Mouse (Mus musculus): ENCODE measurements around the gene Tmem222.
A peak's percentile ranks its signal among the peaks of the same experiment; 100 is the strongest.

The Tmem222 gene

DNA sequence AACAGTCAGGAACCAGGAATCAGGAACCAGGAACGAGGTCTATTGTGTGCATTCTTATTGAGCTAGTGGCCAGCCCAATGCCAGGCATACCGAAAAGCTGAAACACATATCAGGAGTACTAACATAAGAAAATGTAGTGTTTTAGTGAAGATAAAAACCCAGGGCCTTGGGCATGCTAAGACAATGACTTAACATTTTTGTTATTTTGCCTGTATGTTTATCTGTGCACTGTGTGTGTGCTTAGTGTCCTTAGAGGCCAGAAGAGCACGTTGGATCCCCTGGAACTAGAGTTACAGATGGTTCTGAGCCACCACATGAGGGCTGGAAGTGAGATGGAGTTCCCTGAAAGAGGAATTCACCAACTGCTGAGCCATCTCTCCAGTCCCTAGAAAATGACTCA lies 7.7 kb upstream of the Tmem222 start:
- DNase-seq (ENCODE audit: low read depth), result peak; percentile 55

DNA sequence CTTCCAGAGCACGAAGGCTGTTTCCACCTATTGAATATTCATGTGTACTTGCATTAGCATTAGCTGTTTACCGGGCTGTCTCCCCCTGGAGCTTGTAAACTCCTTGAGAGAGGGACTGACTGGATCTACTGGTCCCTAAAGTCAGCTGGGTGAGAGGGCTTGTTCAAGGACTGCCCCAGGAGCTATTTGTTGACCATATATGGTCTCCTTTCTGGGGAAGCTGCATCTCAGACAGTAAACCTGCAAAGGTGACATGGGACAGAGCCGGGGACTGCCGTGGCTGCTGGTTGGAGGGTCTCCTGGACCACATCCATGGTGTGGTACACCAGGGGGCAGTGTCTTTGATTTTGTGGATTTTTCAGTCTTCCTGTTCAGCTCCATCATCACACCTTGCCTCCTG lies 5.1 kb upstream of the Tmem222 start:
- no peak for DNase-seq (ENCODE audit: low read depth)

DNA sequence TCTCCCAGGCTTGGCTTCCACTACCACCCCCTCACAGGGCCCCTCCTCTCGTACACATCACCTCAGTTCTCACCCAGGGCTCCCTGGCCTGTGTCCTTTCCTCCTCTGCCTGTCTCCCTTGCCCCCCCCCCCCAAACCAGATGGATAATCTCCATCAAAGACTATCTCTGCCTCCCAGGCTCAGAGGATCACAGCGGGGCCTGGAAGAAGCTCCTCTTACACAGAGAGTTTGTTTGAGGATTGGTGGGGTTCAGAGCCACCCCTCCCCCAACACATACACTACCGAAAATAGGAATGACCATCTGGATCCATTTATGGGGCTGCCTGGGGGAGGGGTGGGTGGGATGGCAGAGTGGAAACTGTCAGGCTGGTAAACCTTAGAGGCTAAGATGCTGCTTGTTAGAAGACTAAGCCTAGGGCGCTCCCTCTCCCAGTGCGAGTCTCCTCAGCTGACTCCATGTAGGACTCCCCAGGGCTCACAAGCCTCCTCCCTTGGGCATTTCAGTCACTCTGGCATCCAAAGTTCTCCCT lies 4.4 kb upstream of the Tmem222 start:
- no peak for DNase-seq (ENCODE audit: low read depth)

DNA sequence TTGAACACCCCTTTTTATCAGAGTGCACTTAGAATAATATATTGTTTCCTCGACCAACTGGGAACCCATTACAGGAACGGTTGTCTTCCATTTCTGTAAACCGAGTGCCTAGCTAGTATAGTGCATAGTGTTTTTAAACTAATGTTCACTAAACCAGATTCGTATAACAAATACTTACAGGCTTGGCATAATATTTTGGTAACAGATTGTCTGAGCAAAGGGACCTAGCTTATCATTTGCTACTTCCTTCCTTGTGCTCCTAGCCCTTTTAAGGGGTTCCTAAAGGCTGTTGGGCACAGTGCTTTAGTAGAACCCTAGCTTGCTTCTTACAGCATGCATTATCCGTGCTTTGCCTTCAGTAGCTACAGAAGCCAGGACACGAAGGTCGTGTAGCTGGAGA lies 3.9 kb upstream of the Tmem222 start:
- no peak for DNase-seq (ENCODE audit: low read depth)

DNA sequence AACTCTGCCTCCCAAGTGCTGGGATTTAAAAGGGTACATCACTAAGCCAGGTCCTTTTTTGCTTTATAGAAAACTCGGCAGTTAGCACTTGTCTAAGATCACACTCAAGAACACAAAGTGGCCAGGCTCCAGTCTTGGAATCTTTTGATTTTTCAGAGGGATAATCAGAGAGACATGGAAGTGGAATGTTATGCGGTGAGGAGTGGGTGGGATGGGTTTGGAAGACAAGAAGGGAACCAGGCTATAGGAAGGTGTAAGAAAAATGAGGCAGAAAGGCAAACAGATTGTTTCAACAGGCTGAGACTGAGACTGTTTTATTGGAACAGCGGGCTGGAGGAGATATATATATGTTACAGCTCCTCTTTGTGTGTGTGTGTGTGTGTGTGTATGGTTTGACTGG lies 890 bp upstream of the Tmem222 start:
- no peak for DNase-seq (ENCODE audit: low read depth)

DNA sequence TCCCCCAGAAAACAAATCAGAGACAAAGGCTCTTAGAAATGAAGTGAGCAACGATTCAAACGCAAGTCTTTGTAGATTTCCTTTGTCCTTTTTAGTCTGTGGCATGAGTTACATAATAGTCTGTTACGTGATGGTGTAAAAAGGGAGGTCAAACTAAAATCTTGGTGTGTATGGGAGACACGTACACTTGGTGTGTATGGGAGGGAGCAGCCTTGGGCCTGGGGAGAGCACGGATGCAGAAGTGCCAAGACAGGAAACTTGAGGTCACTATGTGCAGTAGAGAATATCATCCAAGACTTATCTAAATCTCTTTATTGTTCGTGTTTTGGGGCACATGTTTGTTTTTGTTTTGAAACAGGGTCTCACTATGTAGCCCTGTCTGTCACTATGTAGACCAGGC lies 475 bp upstream of the Tmem222 start:
- no peak for DNase-seq (ENCODE audit: low read depth)

DNA sequence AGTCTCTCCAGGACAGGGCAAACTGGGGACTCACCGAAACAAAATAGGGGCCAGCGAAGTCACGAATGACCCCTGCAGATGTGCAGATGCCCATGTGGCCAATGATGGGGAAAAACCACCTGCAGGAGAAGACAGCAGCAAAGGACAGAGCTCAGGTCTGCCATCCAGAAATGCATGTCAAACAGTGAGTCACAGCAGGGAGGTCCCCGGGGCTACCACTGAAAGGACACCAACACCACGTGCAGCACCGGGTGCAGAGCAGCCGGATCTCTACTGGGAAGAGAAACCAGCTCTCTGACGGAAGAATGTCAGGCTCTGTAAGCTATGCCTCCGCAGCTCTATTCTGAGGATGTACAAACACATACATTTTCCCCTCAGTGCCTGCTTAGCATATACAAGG lies 6.7 kb downstream of the Tmem222 start:
- no peak for DNase-seq (ENCODE audit: low read depth)

DNA sequence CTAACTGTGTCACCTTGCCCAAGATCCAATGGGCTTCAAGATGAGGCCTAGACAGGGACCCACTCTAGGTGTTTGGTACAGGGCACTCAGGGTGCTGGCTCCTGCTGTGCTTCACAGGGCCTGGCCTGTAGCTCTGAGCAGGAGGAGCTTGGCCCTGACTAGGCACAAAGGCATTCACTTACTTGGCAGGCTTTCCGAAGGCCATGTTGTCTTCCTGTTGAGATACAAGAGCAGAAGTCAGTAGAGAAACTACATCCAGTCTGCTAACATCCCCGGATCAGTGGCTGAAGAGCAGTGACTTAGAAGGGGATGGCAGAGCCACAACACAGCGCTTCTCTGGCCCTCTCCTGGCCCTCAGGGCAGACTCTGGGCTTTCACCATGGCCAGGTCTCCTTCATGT lies 8.0 kb downstream of the Tmem222 start:
- no peak for DNase-seq (ENCODE audit: low read depth)

DNA sequence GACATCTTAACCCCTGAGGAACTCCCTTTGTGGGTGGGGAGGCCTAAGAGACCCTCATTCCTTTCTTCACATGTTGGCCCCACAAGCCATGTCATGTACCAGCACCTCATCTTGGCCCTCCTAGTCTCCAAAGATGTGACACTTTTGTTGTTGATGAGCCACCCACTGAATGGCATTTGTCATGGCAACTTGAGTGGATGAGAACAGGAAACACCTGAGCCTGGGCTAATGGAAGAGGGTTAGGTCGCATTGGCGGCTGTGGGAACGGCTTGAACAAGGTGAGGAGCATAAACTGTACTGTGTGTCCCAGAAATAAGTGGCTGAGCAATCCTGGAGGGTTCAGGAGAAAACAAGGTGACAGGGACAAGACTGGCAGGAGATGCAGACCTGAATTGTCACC lies 8.7 kb downstream of the Tmem222 start:
- no peak for DNase-seq (ENCODE audit: low read depth)

DNA sequence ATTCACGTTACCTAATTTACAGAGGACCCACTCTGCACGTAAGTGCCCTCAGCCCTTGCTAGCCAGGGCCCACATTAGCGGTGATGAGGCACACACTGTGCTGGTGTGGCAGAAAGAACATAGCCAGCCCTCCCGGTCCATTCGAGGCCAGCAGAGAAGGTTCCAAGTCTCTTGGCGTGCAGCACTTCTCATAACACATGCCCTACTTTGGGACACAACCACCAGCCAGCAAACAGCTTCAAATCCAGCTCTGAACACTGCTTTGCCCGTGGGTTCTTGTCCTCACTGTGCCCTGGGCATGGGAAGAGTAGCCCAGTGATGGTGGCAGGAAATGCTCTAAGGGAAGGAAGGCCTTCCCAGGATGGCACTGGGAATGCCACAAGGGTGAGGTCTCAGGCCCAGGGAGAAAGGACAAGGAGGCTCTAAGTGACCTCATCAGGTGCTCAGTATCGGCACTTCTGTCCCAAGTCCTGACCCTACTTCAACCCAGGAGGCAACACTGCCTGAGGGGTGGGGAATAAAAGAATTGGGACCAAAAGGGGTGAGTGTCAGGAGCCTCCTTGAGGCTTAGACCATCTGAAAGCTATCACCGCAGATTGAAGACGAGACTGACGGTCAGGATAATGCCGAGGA lies 11.2 kb downstream of the Tmem222 start:
- DNase-seq (ENCODE audit: low read depth), result no peak

DNA sequence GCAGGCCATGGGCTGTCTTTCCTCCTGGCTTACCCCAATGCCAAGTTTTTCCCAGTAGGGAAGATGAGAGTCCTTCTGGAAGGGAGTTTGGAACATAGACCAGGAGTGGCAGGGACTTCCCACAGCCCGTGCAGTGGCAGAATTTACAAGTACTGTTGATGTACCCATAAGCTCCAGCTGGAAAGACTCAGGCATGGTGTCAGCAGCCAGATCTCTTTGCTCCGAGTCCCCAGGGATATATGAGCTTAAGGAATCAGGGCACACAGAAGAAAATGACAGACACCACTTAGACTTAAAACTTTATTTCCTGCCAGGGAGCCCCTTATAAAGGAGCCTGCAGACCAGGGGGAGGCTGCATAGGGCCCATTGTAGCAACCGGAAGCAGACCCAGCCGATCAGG lies 11.8 kb downstream of the Tmem222 start:
- no peak for DNase-seq (ENCODE audit: low read depth)

DNA sequence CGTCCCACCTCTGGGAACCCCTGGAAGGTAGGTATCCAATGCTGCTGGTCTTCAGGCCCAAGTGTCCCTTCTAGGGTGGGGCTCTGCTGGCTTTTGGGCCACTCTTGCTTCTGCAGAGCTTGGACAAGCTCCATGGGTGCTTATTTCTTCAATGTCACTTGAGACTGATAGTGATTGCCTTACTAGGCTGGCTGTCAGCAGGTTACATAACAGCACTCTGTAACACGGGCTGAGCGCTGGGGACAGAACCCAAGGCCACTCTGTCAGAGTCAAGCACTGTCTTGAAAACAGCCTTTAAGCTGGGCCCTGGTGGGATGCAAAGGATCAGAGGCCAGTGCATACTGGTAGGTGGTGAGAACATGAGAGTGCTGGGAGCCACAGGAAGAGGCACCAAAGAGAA lies 12.3 kb downstream of the Tmem222 start:
- no peak for DNase-seq (ENCODE audit: low read depth)

DNA sequence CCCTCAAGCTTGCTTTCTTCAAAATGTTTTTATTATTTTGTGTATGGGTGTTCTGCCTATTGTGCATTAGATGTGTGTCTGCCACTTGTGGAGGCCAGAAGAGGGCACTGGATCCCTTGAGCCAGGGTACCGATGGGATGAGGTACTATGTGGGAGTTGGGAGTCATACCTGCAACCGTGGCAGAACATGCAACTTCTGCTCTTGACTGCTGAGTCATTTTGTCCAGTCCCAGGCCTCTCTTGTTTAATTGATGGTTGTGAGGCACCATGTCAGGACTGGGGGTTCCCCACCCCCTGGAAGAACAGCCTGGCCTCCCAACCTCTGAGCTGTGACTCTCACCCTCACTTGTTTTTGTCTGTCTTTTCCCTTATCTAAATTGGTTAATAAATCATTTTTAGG lies 13.0 kb downstream of the Tmem222 start:
- DNase-seq (ENCODE audit: low read depth), result no peak

DNA sequence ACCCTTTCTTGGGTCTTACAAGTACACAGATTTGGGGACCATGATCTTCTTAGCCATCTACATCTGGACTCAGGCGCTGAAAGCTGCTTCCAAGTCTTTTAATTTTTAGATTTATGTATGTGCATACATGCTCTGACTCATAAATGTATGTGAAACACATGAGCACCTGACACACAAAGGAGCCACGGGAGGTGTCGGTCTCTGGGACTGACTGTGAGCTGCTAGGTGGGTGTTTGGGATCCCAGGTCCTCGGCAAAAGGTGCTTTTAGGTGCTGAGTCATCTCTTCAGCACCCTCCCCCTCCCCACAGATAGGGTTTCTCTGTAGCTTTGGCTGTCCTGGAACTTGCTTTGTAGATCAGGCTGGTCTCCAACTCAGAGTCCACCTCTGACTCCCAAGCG lies 13.8 kb downstream of the Tmem222 start:
- no peak for DNase-seq (ENCODE audit: low read depth)

DNA sequence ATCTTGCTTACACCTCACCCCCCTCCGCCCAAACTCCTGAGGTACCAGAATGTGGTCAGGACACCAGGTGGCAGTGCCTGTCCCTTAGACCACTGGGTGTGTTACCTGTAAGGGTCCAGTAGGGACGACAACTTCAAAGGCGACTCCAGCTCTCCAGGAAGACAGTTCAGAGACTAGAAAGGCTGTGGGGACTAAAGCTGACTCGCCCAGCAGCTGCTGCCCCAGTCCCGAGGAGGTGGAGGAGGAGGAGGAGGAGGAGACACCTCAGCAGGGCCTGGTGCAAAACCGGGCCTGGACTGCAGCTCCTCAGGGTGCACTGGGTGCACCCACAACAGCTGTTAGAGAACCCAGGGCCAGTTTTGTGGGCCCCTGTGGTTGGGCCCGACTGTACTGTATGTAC lies 14.7 kb downstream of the Tmem222 start, which contains the start of gene Sytl1:
Gene Sytl1, minus strand, starts transcription at position 232 of the 400 bp plus-strand sequence.
- DNase-seq (ENCODE audit: low read depth), result no peak

DNA sequence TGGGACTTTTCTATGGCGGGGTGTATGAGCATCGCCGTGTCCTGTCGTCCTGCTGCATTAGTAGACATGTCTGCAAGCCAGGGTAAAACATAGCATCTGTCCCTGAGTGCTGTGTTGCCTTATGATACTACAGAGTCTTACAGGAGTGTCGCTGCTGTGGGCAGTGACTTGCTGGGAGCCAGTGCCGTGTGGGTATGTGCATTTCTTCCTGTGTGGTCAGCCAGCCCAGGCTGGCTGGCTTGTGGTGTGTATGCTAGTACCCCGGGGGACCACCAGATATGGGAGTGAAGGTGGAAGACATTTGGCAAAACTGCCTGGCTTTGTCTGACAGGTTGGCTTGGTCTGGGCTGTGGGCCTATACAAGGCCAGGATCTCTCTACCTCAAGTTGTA lies 15.2 kb downstream of the Tmem222 start:
- no peak for DNase-seq (ENCODE audit: low read depth)

DNA sequence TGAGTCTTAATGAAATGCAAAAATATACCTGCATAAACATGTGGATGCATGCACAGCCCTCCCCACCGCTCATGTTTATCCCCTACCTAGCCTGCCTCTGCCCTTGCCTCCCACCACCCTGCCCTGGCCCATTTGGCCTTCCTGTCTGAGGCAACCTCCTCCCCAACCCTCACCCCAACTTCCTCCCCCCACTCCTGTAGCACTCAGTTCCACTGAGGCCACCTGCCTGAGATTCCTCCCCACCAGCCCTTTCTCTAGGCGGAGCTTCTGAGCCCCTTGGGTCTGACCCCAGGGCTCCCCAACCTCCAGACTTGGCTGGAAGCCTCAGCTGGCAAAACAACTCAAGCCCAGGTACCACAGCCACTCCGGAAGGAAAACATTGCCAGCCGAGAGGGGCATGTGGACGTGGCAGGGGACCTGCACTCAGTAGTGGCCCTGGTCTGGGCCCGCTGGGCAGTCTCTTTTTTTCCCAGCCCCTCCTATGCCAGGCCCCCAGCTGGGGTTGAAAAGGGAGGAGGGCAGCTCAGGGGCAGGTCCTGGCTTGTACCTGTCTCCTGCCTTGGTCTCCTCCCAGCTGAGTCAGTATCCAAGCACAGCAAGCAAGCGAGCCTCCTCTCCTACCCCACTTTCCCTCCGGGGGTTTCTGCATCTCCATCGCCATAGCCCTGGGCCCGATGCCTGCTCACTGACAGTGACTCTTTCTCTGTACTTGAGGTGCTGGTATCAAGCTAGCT lies 15.8 kb downstream of the Tmem222 start:
- no peak for DNase-seq (ENCODE audit: low read depth)

DNA sequence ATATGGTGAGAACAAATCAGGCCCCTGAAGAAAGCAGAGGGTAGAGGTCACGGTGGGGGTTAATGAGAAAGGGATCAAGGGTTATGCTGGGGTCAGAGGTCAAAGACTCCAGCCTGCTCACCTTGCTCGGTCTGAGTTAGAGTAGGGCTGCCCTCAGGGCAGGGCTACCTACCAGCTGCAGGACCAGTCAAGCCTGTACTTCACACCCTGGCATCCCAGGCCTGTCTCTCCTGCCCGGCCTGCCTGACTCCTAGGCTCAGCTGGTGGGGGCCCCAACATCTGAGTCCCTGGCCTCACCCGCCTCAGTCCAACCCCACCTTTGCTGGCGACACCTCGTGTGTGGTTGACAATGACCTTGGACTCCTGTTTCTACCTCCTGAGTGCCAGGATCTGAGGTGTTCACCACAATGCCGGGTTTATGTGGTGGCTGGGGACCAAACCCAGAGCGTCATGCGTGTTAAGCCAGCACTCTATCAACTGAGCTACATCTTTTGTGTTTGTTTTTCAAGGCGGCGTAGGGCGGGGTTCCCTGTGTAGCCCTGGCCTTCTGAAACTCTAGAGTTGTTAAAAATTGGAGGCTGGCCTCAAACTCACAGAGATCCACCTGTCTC lies 19.7 kb downstream of the Tmem222 start:
- no peak for DNase-seq (ENCODE audit: low read depth)

DNA sequence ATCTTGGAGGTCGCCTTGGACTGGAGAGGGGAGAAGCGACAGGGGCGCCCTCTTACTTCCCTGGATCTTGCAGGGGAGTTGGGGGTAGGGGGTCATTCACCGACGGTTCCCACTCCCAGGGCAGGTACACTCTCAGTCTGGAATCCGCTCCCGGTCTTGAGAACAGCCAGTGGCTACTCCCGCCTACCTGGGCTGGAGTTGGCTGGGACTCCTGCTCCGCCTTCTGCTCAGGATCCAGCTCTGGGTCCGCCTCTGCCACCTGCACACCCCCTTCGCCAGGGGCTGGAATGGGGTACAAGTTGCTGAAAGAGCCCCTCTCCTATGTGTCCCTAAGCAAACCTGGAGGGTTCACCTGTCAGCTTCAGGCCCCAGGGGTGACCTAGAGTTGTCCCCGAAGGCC lies 20.4 kb downstream of the Tmem222 start:
- DNase-seq (ENCODE audit: low read depth), result no peak

DNA sequence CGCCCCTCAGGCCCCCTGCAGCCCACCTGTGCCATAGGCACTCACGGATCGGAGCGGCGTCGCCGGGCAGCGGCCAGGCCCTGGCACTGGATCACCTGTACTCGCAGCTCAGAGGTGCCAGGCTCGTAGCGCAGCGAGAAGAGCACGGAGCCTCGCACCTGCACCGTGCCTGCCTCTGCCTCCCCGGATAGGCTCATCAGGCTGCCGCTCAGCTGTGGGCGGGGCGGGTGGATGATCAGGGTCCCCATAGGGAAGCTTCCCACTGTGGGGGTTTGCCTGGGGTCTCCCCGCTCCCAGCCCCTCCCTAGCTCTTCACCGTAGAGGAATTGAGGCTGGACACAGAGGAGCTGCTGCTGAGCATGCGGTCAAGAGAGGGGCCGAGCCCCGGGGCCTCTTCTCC lies 20.8 kb downstream of the Tmem222 start:
- no peak for DNase-seq (ENCODE audit: low read depth)

DNA sequence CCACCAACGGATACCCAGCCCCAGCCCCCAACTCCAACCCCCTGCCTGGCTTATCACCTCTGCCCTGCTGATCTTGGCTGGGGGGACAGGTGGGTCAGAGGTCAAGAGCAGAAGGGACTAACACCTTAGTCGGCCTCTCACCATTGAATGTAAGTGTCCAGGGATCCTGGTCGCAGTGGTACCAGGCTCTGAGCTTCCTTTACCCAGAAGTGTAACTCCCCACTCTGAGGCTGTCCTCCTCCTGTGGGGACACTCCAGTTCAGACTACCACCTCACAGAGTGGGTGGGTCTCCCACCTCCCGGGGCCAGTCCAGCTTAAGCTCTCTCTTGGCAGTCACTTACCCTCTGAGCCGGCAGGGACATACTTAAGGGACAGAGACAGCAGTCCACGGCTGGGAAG lies 22.2 kb downstream of the Tmem222 start:
- no peak for DNase-seq (ENCODE audit: low read depth)

DNA sequence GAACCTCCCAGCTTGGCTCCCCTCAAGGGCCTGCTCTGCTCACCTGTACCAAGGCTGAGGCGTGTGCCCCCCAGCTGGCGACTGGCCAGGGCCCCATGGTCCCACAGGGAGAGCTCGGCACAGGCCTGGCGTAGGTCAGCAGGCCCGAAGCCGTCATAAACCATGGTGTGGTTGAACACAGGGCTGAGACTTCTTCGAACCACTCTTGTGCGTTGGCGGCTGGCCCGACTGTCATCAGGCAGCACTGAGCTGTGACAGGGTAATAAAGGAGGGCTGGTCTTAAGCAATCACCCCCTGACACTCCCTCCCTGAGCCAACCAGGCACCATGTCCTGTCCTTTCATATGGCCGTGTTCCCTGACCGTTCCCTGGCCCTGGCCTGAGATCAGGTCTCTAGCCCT lies 24.2 kb downstream of the Tmem222 start:
- DNase-seq (ENCODE audit: low read depth), result no peak

DNA sequence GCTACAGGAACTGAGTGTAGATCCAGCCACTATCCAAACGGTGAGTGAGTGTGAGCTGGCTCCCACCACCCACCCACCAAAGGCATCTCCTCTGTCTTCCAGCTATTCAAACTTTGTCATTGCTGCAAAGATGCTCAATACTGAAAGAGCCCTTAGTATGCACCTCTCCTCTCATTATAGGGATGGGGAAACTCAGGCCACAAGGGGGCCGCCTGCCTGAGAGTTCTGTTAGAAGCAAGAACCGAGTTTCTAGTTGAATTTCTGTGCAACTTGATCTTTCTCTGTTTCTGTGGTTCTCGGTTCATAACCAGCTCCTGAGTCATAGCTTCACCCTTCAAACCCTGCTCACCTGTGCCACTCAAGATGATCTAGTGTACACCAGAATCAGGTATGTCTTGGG lies 25.5 kb downstream of the Tmem222 start:
- DNase-seq (ENCODE audit: low read depth), result no peak

Data from c-Kit-positive CD71-positive TER-119-negative erythroid progenitor cells, embryonic 14.5 days (primary cell).